Mouse (Mus musculus) heart, embryonic 14.5 days (tissue): ENCODE measurements around the gene Odr4. TPM values are rescaled to one million over a fixed set of nuclear protein-coding genes. Genes with fewer than 3 reads are reported as not detected.

Experiments
- ATAC-seq: fragments of 200-750 bp; cut with Nextera tagmentation; 2 replicates; pipeline ENCODE4 v1.8.0; 2017; ENCODE audit warnings: low read depth, moderate TSS enrichment; ENCODE audit not compliant: insufficient number of reproducible peaks, insufficient read depth, low FRiP score
- H3K27ac ChIP-seq, 2 experiments: fragments of 200-500 bp in 1 of 2; fragments of 300-500 bp in 1 of 2; sonication (generic) in 1 of 2; replicated peaks in 1 of 2; 2 replicates each; pipeline ENCODE4 v1.5.1; 2012 to 2014; ENCODE audit warnings: low read depth in 2 of 2, low read length in 2 of 2, control low read depth in 1 of 2, mild to moderate bottlenecking in 1 of 2, mixed read lengths in 1 of 2; ENCODE audit not compliant: control insufficient read depth in 1 of 2, insufficient read depth in 1 of 2
- H3K27me3 ChIP-seq: fragments of 300-500 bp; sonication (generic); 2 replicates; pipeline ENCODE4 v1.6.1; 2014; ENCODE audit warnings: mild to moderate bottlenecking, low read length, control low read depth; ENCODE audit not compliant: control insufficient read depth, insufficient read depth
- H3K36me3 ChIP-seq: fragments of 300-500 bp; sonication (generic); 2 replicates; pipeline ENCODE4 v1.6.1; 2014; ENCODE audit warnings: mild to moderate bottlenecking, control low read depth, low read length, mixed read lengths; ENCODE audit not compliant: control insufficient read depth, insufficient read depth
- H3K4me1 ChIP-seq, 2 experiments: fragments of 200-500 bp in 1 of 2; fragments of 300-500 bp in 1 of 2; sonication (generic) in 1 of 2; 2 replicates each; pipeline ENCODE4 v1.6.1; 2012 to 2014; ENCODE audit warnings: low read length in 2 of 2, control low read depth in 1 of 2, mixed read lengths in 1 of 2; ENCODE audit not compliant: control insufficient read depth in 2 of 2, insufficient read depth in 2 of 2
- H3K4me2 ChIP-seq: fragments of 300-500 bp; sonication (generic); 2 replicates; pipeline ENCODE4 v1.6.1; 2014; ENCODE audit warnings: mild to moderate bottlenecking, low read length
- H3K4me3 ChIP-seq, 2 experiments: fragments of 200-500 bp in 1 of 2; fragments of 300-500 bp in 1 of 2; sonication (generic) in 1 of 2; 2 replicates each; pipeline ENCODE4 v1.5.1; 2012 to 2014; ENCODE audit warnings: low read length in 2 of 2, mild to moderate bottlenecking in 2 of 2, control low read depth in 1 of 2, low read depth in 1 of 2, moderate library complexity in 1 of 2; ENCODE audit not compliant: control insufficient read depth in 1 of 2, insufficient read depth in 1 of 2
- H3K9ac ChIP-seq: fragments of 300-500 bp; sonication (generic); 2 replicates; pipeline ENCODE4 v1.6.1; 2014; ENCODE audit warnings: mild to moderate bottlenecking, low read length
- H3K9me3 ChIP-seq: fragments of 300-500 bp; sonication (generic); 2 replicates; pipeline ENCODE4 v1.6.1; 2016; ENCODE audit warnings: low read length, control low read depth; ENCODE audit not compliant: control insufficient read depth
- WGBS: fragments of 180-500 bp; shearing (Covaris S2); extraction: QIAGEN DNeasy Blood & Tissue Kit; methylation state at CpG from one replicate; pipeline ENCODE4 v1.1.7; 2014; 5-methylcytosine and 5-hydroxymethylcytosine counted together
- polyA plus RNA-seq: library from polyadenylated mRNA; unstranded; fragments of >200 nt; fragmentation: Nextera tagmentation; extraction: Ambion mirVana; gene quantifications from 2 replicates; pipeline ENCODE4 v1.2.1, GENCODE M21; 2014

Odr4 gene
- polyA plus RNA-seq, 1 experiment from 2014 or later = 43.1 TPM

GRCm38 (mm10) chr1:150389390-150390129 is 3.3 kb downstream of the Odr4 start:
- H3K27me3 ChIP-seq = no peaks in the 10 kb centered on the region
- no peak overlapping the region for H3K9ac ChIP-seq
- H3K4me2 ChIP-seq = no peak overlapping the region
- H3K9me3 ChIP-seq = no peaks in the 10 kb centered on the region
- 87% methylated on average over 6 of the region's 6 CpGs for WGBS
- no peak overlapping the region for H3K4me3 ChIP-seq
- peaks cover 0 to 4% of the 10 kb centered on the region in 2 experiments; a peak in 2 of 4 replicates for H3K4me1 ChIP-seq
- no peak for ATAC-seq
- no peak overlapping the region for H3K27ac ChIP-seq
- H3K36me3 ChIP-seq = peaks cover 55% of the 10 kb centered on the region

GRCm38 (mm10) chr1:150387572-150387971 is 5.3 kb downstream of the Odr4 start:
- no peak overlapping the region for H3K4me3 ChIP-seq
- no peaks in the 10 kb centered on the region for H3K9me3 ChIP-seq
- no peak overlapping the region for H3K27ac ChIP-seq
- H3K9ac ChIP-seq = no peak overlapping the region
- H3K27me3 ChIP-seq = no peaks in the 10 kb centered on the region
- WGBS = 95% methylated on average over 9 of the region's 9 CpGs
- no peak for ATAC-seq
- H3K36me3 ChIP-seq = peaks cover 71% of the 10 kb centered on the region
- peaks cover 0 to 4% of the 10 kb centered on the region in 2 experiments; a peak in 2 of 4 replicates for H3K4me1 ChIP-seq
- H3K4me2 ChIP-seq = no peak overlapping the region

GRCm38 (mm10) chr1:150384138-150384537 is 8.7 kb downstream of the Odr4 start:
- H3K4me2 ChIP-seq = no peak overlapping the region
- 93% methylated on average over 4 of the region's 4 CpGs for WGBS
- no peak overlapping the region for H3K9ac ChIP-seq
- H3K27me3 ChIP-seq = no peaks in the 10 kb centered on the region
- ATAC-seq = no peak
- no peak overlapping the region for H3K27ac ChIP-seq
- H3K9me3 ChIP-seq = no peaks in the 10 kb centered on the region
- no peaks in the 10 kb centered on the region for H3K4me1 ChIP-seq
- no peak overlapping the region for H3K4me3 ChIP-seq
- H3K36me3 ChIP-seq = peaks cover 82% of the 10 kb centered on the region

GRCm38 (mm10) chr1:150374247-150374646 is 18.6 kb downstream of the Odr4 start:
- Histone ChIP-seq H3K4me2 (no peak overlapping the region), H3K27me3 (no peaks in the 10 kb centered on the region), H3K27ac (no peak overlapping the region), H3K9ac (no peak overlapping the region), H3K4me1 (no peaks in the 10 kb centered on the region), H3K36me3 (peaks cover 53% of the 10 kb centered on the region), H3K4me3 (no peak overlapping the region), H3K9me3 (no peaks in the 10 kb centered on the region)
- 91% methylated on average over 2 of the region's 2 CpGs for WGBS
- no peak for ATAC-seq

- no peak overlapping the region for H3K4me2 ChIP-seq
- 73% methylated on average over 3 of the region's 3 CpGs for WGBS
- H3K36me3 ChIP-seq = peaks cover 47% of the 10 kb centered on the region
- no peaks in the 10 kb centered on the region for H3K9me3 ChIP-seq
- H3K27me3 ChIP-seq = no peaks in the 10 kb centered on the region
- no peak overlapping the region for H3K27ac ChIP-seq
- H3K4me3 ChIP-seq = no peak overlapping the region
- H3K4me1 ChIP-seq = no peaks in the 10 kb centered on the region
- H3K9ac ChIP-seq = no peak overlapping the region
- ATAC-seq = no peak
These were observed 20.0 kb downstream of the Odr4 start for GRCm38 (mm10) chr1:150372895-150373294.

- H3K4me1 ChIP-seq = no peaks in the 10 kb centered on the region
- ATAC-seq = no peak
- H3K9me3 ChIP-seq = no peaks in the 10 kb centered on the region
- H3K4me2 ChIP-seq = no peak overlapping the region
- H3K27ac ChIP-seq = no peak overlapping the region
- WGBS = 68% methylated on average over 1 of the region's 1 CpGs
- no peak overlapping the region for H3K4me3 ChIP-seq
- H3K27me3 ChIP-seq = no peaks in the 10 kb centered on the region
- H3K36me3 ChIP-seq = peaks cover 39% of the 10 kb centered on the region
- H3K9ac ChIP-seq = no peak overlapping the region
These were observed 32.0 kb downstream of the Odr4 start for GRCm38 (mm10) chr1:150360864-150361263.

GRCm38 (mm10) chr1:150335111-150335510 is 57.8 kb downstream of the Odr4 start:
- 69% methylated on average over 2 of the region's 2 CpGs for WGBS
- no peaks in the 10 kb centered on the region for H3K27me3 ChIP-seq
- H3K4me2 ChIP-seq = no peak overlapping the region
- no peak overlapping the region for H3K9ac ChIP-seq
- H3K4me3 ChIP-seq = no peak overlapping the region
- no peaks in the 10 kb centered on the region for H3K36me3 ChIP-seq
- no peak for ATAC-seq
- H3K4me1 ChIP-seq = no peaks in the 10 kb centered on the region
- H3K27ac ChIP-seq = no peak overlapping the region
- no peaks in the 10 kb centered on the region for H3K9me3 ChIP-seq

- no peak within 1 kb of the TSS for H3K9ac ChIP-seq
- H3K9me3 ChIP-seq = no peaks in the 10 kb centered on the region
- no peak within 1 kb of the TSS for H3K4me3 ChIP-seq
- H3K36me3 ChIP-seq = no peaks in the 10 kb centered on the region
- H3K27ac ChIP-seq = no peak within 1 kb of the TSS
- H3K27me3 ChIP-seq = no peaks in the 10 kb centered on the region
- no peak for ATAC-seq
- H3K4me1 ChIP-seq = no peaks in the 10 kb centered on the region
- no peak within 1 kb of the TSS for H3K4me2 ChIP-seq
- WGBS = 77% methylated on average over 1 of the region's 1 CpGs
These were observed 73.7 kb downstream of the Odr4 start, which contains the start of gene Pdc for GRCm38 (mm10) chr1:150319205-150319604. Gene Pdc (plus strand): TSS chr1:150319417.
